Mouse (Mus musculus) left cerebral cortex, postnatal 4 days (tissue): ENCODE measurements around the gene Ehhadh. TPM values are rescaled to one million over a fixed set of nuclear protein-coding genes. Genes with fewer than 3 reads are reported as not detected.

Source experiments
- DNase-seq: peaks from one replicate; pipeline ENCODE4 v3.0.0-alpha.2; 2022
- intact Hi-C: fragments of 180-260 bp; cut with DNase I; formaldehyde crosslinking; loops from one replicate; pipeline ENCODE4 v1.15.1; 2025
- total RNA-seq, 2 experiments: library from RNA; stranded (reverse); gene quantifications; 2 replicates each; pipeline ENCODE4 v1.2.3; 2021

The Ehhadh gene
- total RNA-seq, 2 experiments from 2014 or later: 1.1 to 1.5 TPM

- intact Hi-C loops: no loop called here
- no peak for DNase-seq
Measured at GRCm38 (mm10) chr16:21742898-21743297, 44.7 kb downstream of the Ehhadh start.

GRCm38 (mm10) chr16:21742191-21742870 is 45.3 kb downstream of the Ehhadh start:
- intact Hi-C loops: no loop called here
- DNase-seq: no peak

GRCm38 (mm10) chr16:21741542-21741941 is 46.1 kb downstream of the Ehhadh start:
- intact Hi-C loops: no loop called here
- DNase-seq: no peak

DNA sequence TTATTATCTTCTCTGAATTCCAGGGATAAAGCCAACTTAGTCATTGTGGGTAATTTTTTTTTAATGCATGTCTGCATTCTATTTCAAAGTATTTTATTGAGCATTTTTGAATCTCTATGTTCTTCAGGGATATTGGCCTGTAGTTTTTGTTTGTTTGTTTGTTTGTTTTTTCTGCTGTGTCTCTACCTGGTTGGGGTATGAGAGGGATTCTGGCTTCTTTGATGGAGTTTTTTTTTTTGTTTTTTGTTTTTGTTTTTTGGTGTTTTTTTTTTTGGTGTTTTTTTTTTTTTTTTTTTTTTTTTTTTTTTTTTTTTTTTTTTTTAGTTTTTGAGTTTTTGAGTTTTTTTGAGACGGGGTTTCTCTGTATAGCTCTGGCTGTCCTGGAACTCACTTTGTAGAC is 52.0 kb downstream of the Ehhadh start:
- no peak for DNase-seq
- intact Hi-C loops: no loop called here

GRCm38 (mm10) chr16:21727897-21728364 is 59.7 kb downstream of the Ehhadh start:
- DNase-seq: peak; percentile 68
- intact Hi-C loops: loop anchor here (5.0 to 10.0 kb wide), 2 partner anchors 113 to 241 kb away; no protein-coding TSS in a partner anchor

GRCm38 (mm10) chr16:21727421-21727820 is 60.2 kb downstream of the Ehhadh start:
- no peak for DNase-seq
- intact Hi-C loops: loop anchor here (5.0 to 10.0 kb wide), 2 partner anchors 113 to 240 kb away; no protein-coding TSS in a partner anchor

DNA sequence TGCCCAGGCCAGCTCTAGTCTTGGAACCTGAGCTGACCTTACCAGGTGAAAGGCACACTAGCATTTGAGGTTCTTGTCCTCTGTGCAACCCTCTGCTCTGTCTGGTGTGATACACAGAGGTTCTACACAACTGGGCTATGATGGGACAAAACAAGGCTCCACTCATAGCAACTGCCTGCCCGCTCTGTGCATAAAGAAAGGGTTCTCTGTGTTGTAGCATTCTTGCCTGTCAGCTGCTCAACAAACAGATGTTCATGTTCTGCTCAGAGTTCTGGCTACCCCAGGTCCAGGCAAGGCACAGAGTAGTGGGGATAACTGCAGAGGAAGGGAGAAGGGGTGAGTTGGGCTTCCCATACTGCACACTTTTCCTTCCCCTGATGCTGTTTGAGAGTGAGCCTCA is 63.3 kb downstream of the Ehhadh start:
- no peak for DNase-seq
- intact Hi-C loops: loop anchor here (10.0 kb wide), 1 partner anchor 109 kb away; no protein-coding TSS in a partner anchor

DNA sequence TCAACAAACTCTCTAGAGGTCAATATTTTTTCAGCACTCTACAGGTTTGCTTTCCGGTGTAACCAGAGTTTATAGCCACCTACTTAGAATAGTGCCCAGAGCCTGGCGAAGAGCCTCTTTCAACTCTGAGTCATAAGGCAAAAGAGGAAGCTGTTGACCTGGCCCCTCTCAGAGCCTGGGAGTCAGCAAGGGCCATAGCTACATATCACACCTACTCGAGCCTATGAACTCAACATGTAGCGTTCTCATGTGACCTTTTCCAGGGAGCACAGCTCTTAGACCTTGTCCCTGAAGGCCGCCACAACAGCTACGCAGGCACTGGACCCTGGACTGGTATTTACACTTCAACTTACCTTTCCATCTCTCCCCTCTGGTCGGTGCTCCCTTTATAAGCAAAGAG is 67.8 kb downstream of the Ehhadh start:
- intact Hi-C loops: loop anchor here (10.0 kb wide), 1 partner anchor 105 kb away; no protein-coding TSS in a partner anchor

DNA sequence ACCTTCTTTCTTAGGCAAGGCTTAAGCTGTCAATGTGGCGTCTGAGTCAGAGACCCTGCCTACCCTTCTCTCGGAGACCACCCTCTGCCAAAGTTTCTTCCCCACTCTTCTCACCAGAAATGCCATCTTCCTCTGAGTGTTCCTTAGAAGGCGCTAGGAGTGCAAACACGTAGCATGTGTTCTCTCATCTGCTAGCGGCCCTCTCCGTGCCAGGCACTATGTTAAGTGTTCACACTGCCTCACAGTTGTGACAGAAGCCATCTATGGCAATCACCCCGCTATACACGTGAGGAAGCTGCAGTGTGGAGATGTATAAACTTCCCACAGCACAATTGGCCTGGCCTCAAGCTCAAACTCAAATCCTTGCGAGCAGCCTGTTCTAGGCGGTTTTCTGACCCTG is 73.1 kb downstream of the Ehhadh start:
- DNase-seq: no peak
- intact Hi-C loops: no loop called here

More for the DNA sequence above, 67.8 kb downstream of the Ehhadh start:
- no peak for DNase-seq

Other genes starting within 250 kb of the Ehhadh start
- gene 2510009E07Rik, start 93.1 kb downstream of the Ehhadh start, total RNA-seq: 10 to 100 TPM; 68.9 to 81.0 TPM
- gene Map3k13, start 6.5 kb upstream of the Ehhadh start, total RNA-seq: 10 to 100 TPM; 12.0 to 13.9 TPM
- 10 to 100 TPM; 20.2 to 21.3 TPM for gene Tmem41a, start 159.7 kb upstream of the Ehhadh start, total RNA-seq
- under 1 TPM; 0.14 to 0.18 TPM for gene Liph, start 207.9 kb upstream of the Ehhadh start, total RNA-seq
- gene Senp2, start 221.7 kb upstream of the Ehhadh start, total RNA-seq: 10 to 100 TPM; 60.0 to 62.6 TPM